Comparison of ENCODE assay signal across 12 mouse cellular contexts in genomic region chr3:102611398-102612366, GRCm38 (mm10).
DNase-seq lines count a peak whose midpoint lies in the region; ATAC-seq and TF ChIP-seq lines count a peak whose summit lies in the region.
"Had no signal": no experiment of that assay in that cellular context is flagged by ENCODE, and none has a peak within 500 bp of the region (broad histone marks: within the 10 kb centered on the region; RNA-seq: fewer than 3 reads in every experiment).

No protein-coding gene starts in this region.

- H3K9me3 ChIP-seq in embryonic facial prominence, embryonic 12.5 days = no peaks in the 10 kb centered on the region
- no peaks in the 10 kb centered on the region for H3K9me3 ChIP-seq in embryonic facial prominence, embryonic 10.5 days
- no peaks in the 10 kb centered on the region for H3K9me3 ChIP-seq in neural tube, embryonic 13.5 days
- no peaks in the 10 kb centered on the region for H3K9me3 ChIP-seq in hindbrain, postnatal 0 days (ENCODE audit: low read length)

- H3K27ac ChIP-seq in embryonic facial prominence, embryonic 12.5 days = no peak overlapping the region
- no peak overlapping the region for H3K27ac ChIP-seq in embryonic facial prominence, embryonic 10.5 days (replicated peaks)
- H3K27ac ChIP-seq in neural tube, embryonic 13.5 days (replicated peaks) = peak overlapping the region; percentile 30; the same call in 1 of the 2 replicates
- no peak overlapping the region for H3K27ac ChIP-seq in hindbrain, postnatal 0 days
- no peak overlapping the region for H3K27ac ChIP-seq in gastrocnemius, adult 2 months

- H3K4me1 ChIP-seq in embryonic facial prominence, embryonic 12.5 days = peaks cover 13% of the 10 kb centered on the region; the same call in 1 of the 2 replicates
- peaks cover 8% of the 10 kb centered on the region for H3K4me1 ChIP-seq in embryonic facial prominence, embryonic 10.5 days
- H3K4me1 ChIP-seq in neural tube, embryonic 13.5 days (replicated peaks) = peaks cover 13% of the 10 kb centered on the region
- peaks cover 9% of the 10 kb centered on the region; the same call in 1 of the 2 replicates for H3K4me1 ChIP-seq in hindbrain, postnatal 0 days (ENCODE audit: insufficient read depth, low read length)

- no peaks in the 10 kb centered on the region for H3K36me3 ChIP-seq in embryonic facial prominence, embryonic 12.5 days
- no peaks in the 10 kb centered on the region for H3K36me3 ChIP-seq in embryonic facial prominence, embryonic 10.5 days (replicated peaks)
- no peaks in the 10 kb centered on the region for H3K36me3 ChIP-seq in neural tube, embryonic 13.5 days
- H3K36me3 ChIP-seq in hindbrain, postnatal 0 days (ENCODE audit: insufficient read depth, low read length) = no peaks in the 10 kb centered on the region

- WGBS in embryonic facial prominence, embryonic 12.5 days = 35% methylated on average over 18 of the region's 18 CpGs
- WGBS in embryonic facial prominence, embryonic 10.5 days = 26% methylated on average over 18 of the region's 18 CpGs
- 37% methylated on average over 18 of the region's 18 CpGs for WGBS in neural tube, embryonic 13.5 days
- 25% methylated on average over 18 of the region's 18 CpGs for WGBS in hindbrain, postnatal 0 days

- no peak for TF ChIP-seq CTCF in hindbrain, postnatal 0 days (IDR thresholded peaks at IDR 0.05; ENCODE audit: low read depth)
- no peak for TF ChIP-seq CTCF in gastrocnemius, adult 2 months (IDR thresholded peaks at IDR 0.05)

- intact Hi-C loops in gastrocnemius, adult 2 months (cut with DNase I) = no loop called here

- H3K9ac ChIP-seq in embryonic facial prominence, embryonic 12.5 days = no peak overlapping the region
- H3K9ac ChIP-seq in neural tube, embryonic 13.5 days = no peak overlapping the region
- H3K9ac ChIP-seq in hindbrain, postnatal 0 days (replicated peaks; ENCODE audit: low read length) = no peak overlapping the region
- H3K9ac ChIP-seq: liver, postnatal 0 days had no signal

- peak; percentile 35; the same call in 1 of the 2 replicates for ATAC-seq in embryonic facial prominence, embryonic 12.5 days (ENCODE audit: insufficient number of reproducible peaks, insufficient read depth, low FRiP score, low TSS enrichment)
- peak; percentile 63 for ATAC-seq in neural tube, embryonic 13.5 days (ENCODE audit: low read depth)
- ATAC-seq in hindbrain, postnatal 0 days = peak; percentile 56
- ATAC-seq in erythroblast, adult 5-6 weeks (replicated peaks; ENCODE audit: low FRiP score, poor library complexity, severe bottlenecking) = no peak
- ATAC-seq: intestine, embryonic 16.5 days; liver, postnatal 0 days had no signal

- DNase-seq in embryonic facial prominence, embryonic 10.5 days (ENCODE audit: low spot score) = no peak
- DNase-seq in neural tube, embryonic 10.5 days (ENCODE audit: extremely low spot score, low spot score) = no peak
- DNase-seq in hindbrain, postnatal 0 days (ENCODE audit: low spot score) = peak; percentile 57
- no peak for DNase-seq in thymus, postnatal 0 days (ENCODE audit: low spot score)
- DNase-seq in gastrocnemius, adult 2 months = no peak
- DNase-seq: layer of hippocampus, postnatal 36 days; liver, postnatal 0 days; thymus, postnatal 4 days had no signal

- no peaks in the 10 kb centered on the region for H3K27me3 ChIP-seq in embryonic facial prominence, embryonic 12.5 days
- H3K27me3 ChIP-seq in embryonic facial prominence, embryonic 10.5 days (replicated peaks; ENCODE audit: low read depth, poor library complexity, severe bottlenecking) = peaks cover 28% of the 10 kb centered on the region
- H3K27me3 ChIP-seq in neural tube, embryonic 13.5 days = no peaks in the 10 kb centered on the region
- 0 out of 2 replicates have a peak, but pooled peaks cover 5% of the 10 kb centered on the region for H3K27me3 ChIP-seq in hindbrain, postnatal 0 days (ENCODE audit: insufficient read depth, low read length)

- H3K4me3 ChIP-seq in embryonic facial prominence, embryonic 12.5 days = no peak overlapping the region
- no peak overlapping the region for H3K4me3 ChIP-seq in embryonic facial prominence, embryonic 10.5 days
- no peak overlapping the region for H3K4me3 ChIP-seq in neural tube, embryonic 13.5 days
- H3K4me3 ChIP-seq in hindbrain, postnatal 0 days (ENCODE audit: low read length) = no peak overlapping the region
- no peak overlapping the region for H3K4me3 ChIP-seq in gastrocnemius, adult 2 months

- no peak overlapping the region for H3K4me2 ChIP-seq in embryonic facial prominence, embryonic 12.5 days (replicated peaks)
- no peak overlapping the region for H3K4me2 ChIP-seq in neural tube, embryonic 13.5 days
- H3K4me2 ChIP-seq in hindbrain, postnatal 0 days (ENCODE audit: low read depth, low read length) = 0 out of 2 replicates have a peak overlapping the region, but pooled peaks have one; percentile 10
